Mouse (Mus musculus) heart, postnatal 0 days (tissue): ENCODE measurements around the gene Wdpcp. TPM values are rescaled to one million over a fixed set of nuclear protein-coding genes. Genes with fewer than 3 reads are reported as not detected.

Experiments
- ATAC-seq: fragments of 200-750 bp; cut with Nextera tagmentation; 2 replicates; pipeline ENCODE4 v1.8.0; 2017; ENCODE audit warnings: low read depth, moderate number of reproducible peaks, moderate library complexity; ENCODE audit not compliant: insufficient read depth
- DNase-seq: peaks from one replicate; pipeline ENCODE4 v3.0.0-alpha.2; 2016; ENCODE audit warnings: low spot score
- H3K27ac ChIP-seq: fragments of 300-500 bp; sonication (generic); 2 replicates; pipeline ENCODE4 v1.5.1; 2014; ENCODE audit warnings: low read depth, mild to moderate bottlenecking
- H3K27me3 ChIP-seq: fragments of 300-500 bp; sonication (generic); 2 replicates; pipeline ENCODE4 v1.6.1; 2014; ENCODE audit warnings: low read length, mixed read lengths; ENCODE audit not compliant: control insufficient read depth, insufficient read depth
- H3K36me3 ChIP-seq: fragments of 300-500 bp; sonication (generic); replicated peaks from 2 replicates; pipeline ENCODE4 v1.6.1; 2014; ENCODE audit warnings: low read length, mixed read lengths; ENCODE audit not compliant: control insufficient read depth, insufficient read depth
- H3K4me1 ChIP-seq: fragments of 300-500 bp; sonication (generic); 2 replicates; pipeline ENCODE4 v1.6.1; 2014; ENCODE audit warnings: antibody characterized with exemption; ENCODE audit not compliant: control insufficient read depth, insufficient read depth
- H3K4me2 ChIP-seq: fragments of 300-500 bp; sonication (generic); 2 replicates; pipeline ENCODE4 v1.6.1; 2014; ENCODE audit warnings: low read depth, mild to moderate bottlenecking, low read length, moderate library complexity
- H3K4me3 ChIP-seq: fragments of 300-500 bp; sonication (generic); 2 replicates; pipeline ENCODE4 v1.5.1; 2014; ENCODE audit warnings: low read depth, low read length
- H3K9ac ChIP-seq: fragments of 300-500 bp; sonication (generic); replicated peaks from 2 replicates; pipeline ENCODE4 v1.6.1; 2014; ENCODE audit warnings: low read depth, low read length, mixed read lengths
- H3K9me3 ChIP-seq: fragments of 300-500 bp; sonication (generic); replicated peaks from 2 replicates; pipeline ENCODE4 v1.6.1; 2016; ENCODE audit warnings: low read length; ENCODE audit not compliant: control insufficient read depth
- CTCF ChIP-seq: IDR thresholded peaks from 2 replicates; pipeline ENCODE4 v1.5.1; 2016; ENCODE audit warnings: antibody characterized with exemption, control low read depth, low read depth
- EP300 ChIP-seq: IDR thresholded peaks from 2 replicates; pipeline ENCODE4 v1.6.1; 2016; ENCODE audit warnings: antibody characterized with exemption, low read depth
- WGBS: fragments of 180-500 bp; shearing (Covaris S2); extraction: QIAGEN DNeasy Blood & Tissue Kit; methylation state at CpG from one replicate; pipeline ENCODE4 v1.1.7; 2014; 5-methylcytosine and 5-hydroxymethylcytosine counted together
- polyA plus RNA-seq: library from polyadenylated mRNA; unstranded; fragments of >200 nt; fragmentation: Nextera tagmentation; extraction: Ambion mirVana; gene quantifications from 2 replicates; pipeline ENCODE4 v1.2.1, GENCODE M21; 2015
- total RNA-seq: library from RNA; depleted of rRNA; stranded (reverse); fragments of >200 nt; gene quantifications from 2 replicates; pipeline ENCODE4 v1.2.3, GENCODE M21; 2014; ENCODE audit warnings: low replicate concordance

The Wdpcp gene
- total and polyA plus RNA-seq, 2 experiments from 2014 or later: 4.0 to 5.8 TPM

GRCm38 (mm10) chr11:21697642-21698041 lies 125.6 kb downstream of the Wdpcp start:
- Histone ChIP-seq H3K27ac (no peak overlapping the region), H3K9me3 (no peaks in the 10 kb centered on the region), H3K9ac (no peak overlapping the region), H3K4me3 (no peak overlapping the region), H3K27me3 (no peaks in the 10 kb centered on the region), H3K36me3 (no peaks in the 10 kb centered on the region), H3K4me1 (no peaks in the 10 kb centered on the region), H3K4me2 (no peak overlapping the region)
- TF ChIP-seq EP300: no peak
- no peak for TF ChIP-seq CTCF
- ATAC-seq (no peak), DNase-seq (no peak)
- 81% methylated on average over 3 of the region's 3 CpGs for WGBS

GRCm38 (mm10) chr11:21713508-21713907 lies 141.5 kb downstream of the Wdpcp start:
- H3K4me2 ChIP-seq: no peak overlapping the region
- no peak overlapping the region for H3K4me3 ChIP-seq
- DNase-seq: no peak

GRCm38 (mm10) chr11:21714065-21714464 lies 142.0 kb downstream of the Wdpcp start:
- Histone ChIP-seq H3K9me3 (no peaks in the 10 kb centered on the region), H3K36me3 (no peaks in the 10 kb centered on the region), H3K27ac (no peak overlapping the region), H3K9ac (no peak overlapping the region), H3K4me3 (no peak overlapping the region), H3K4me1 (no peaks in the 10 kb centered on the region), H3K27me3 (no peaks in the 10 kb centered on the region), H3K4me2 (no peak overlapping the region)
- DNase-seq: no peak
- TF ChIP-seq EP300 (no peak), CTCF (no peak)
- WGBS: 97% methylated on average over 1 of the region's 1 CpGs
- ATAC-seq: no peak

More at GRCm38 (mm10) chr11:21713508-21713907, 141.5 kb downstream of the Wdpcp start:
- Histone ChIP-seq H3K27me3 (no peaks in the 10 kb centered on the region), H3K4me1 (no peaks in the 10 kb centered on the region), H3K9ac (no peak overlapping the region), H3K27ac (no peak overlapping the region), H3K36me3 (no peaks in the 10 kb centered on the region), H3K9me3 (no peaks in the 10 kb centered on the region)
- no peak for ATAC-seq
- TF ChIP-seq CTCF: no peak
- no peak for TF ChIP-seq EP300

- no peaks in the 10 kb centered on the region for H3K36me3 ChIP-seq
- TF ChIP-seq CTCF: no peak
- H3K27ac ChIP-seq: no peak overlapping the region
- H3K4me3 ChIP-seq: no peak overlapping the region
- no peak for DNase-seq
- no peak overlapping the region for H3K4me2 ChIP-seq
- H3K4me1 ChIP-seq: no peaks in the 10 kb centered on the region
- H3K27me3 ChIP-seq: no peaks in the 10 kb centered on the region
- 25% methylated on average over 1 of the region's 1 CpGs for WGBS
- no peaks in the 10 kb centered on the region for H3K9me3 ChIP-seq
- no peak overlapping the region for H3K9ac ChIP-seq
- no peak for ATAC-seq
Observed at GRCm38 (mm10) chr11:21726329-21726728, 154.3 kb downstream of the Wdpcp start.

- DNase-seq (no peak), ATAC-seq (no peak)
- no peak for TF ChIP-seq CTCF
- TF ChIP-seq EP300: no peak
- no peaks in the 10 kb centered on the region for H3K4me1 ChIP-seq
- no peak overlapping the region for H3K9ac ChIP-seq
- no peaks in the 10 kb centered on the region for H3K9me3 ChIP-seq
- no peak overlapping the region for H3K4me3 ChIP-seq
- H3K4me2 ChIP-seq: no peak overlapping the region
- H3K36me3 ChIP-seq: no peaks in the 10 kb centered on the region
- WGBS: 88% methylated on average over 5 of the region's 5 CpGs
- H3K27me3 ChIP-seq: no peaks in the 10 kb centered on the region
- H3K27ac ChIP-seq: no peak overlapping the region
Observed at GRCm38 (mm10) chr11:21729056-21729455, 157.0 kb downstream of the Wdpcp start.

GRCm38 (mm10) chr11:21729961-21730360 lies 157.9 kb downstream of the Wdpcp start:
- H3K36me3 ChIP-seq: no peaks in the 10 kb centered on the region
- no peaks in the 10 kb centered on the region for H3K4me1 ChIP-seq
- H3K27ac ChIP-seq: no peak overlapping the region
- no peaks in the 10 kb centered on the region for H3K27me3 ChIP-seq
- TF ChIP-seq CTCF (no peak), EP300 (no peak)
- no peak for DNase-seq
- 72% methylated on average over 6 of the region's 6 CpGs for WGBS
- H3K9me3 ChIP-seq: no peaks in the 10 kb centered on the region
- no peak overlapping the region for H3K4me2 ChIP-seq
- no peak for ATAC-seq
- no peak overlapping the region for H3K4me3 ChIP-seq
- no peak overlapping the region for H3K9ac ChIP-seq
